Mouse (Mus musculus) spleen, embryonic (tissue): ENCODE data around the gene Helz2.

ENCODE experiments used
- CTCF ChIA-PET: fragments of 350-600 bp; sonication (Branson Sonifier 250); formaldehyde crosslinking; loops from one replicate; lab custom pipeline; 2022; lab: Charles Lee

Gene Helz2

DNA sequence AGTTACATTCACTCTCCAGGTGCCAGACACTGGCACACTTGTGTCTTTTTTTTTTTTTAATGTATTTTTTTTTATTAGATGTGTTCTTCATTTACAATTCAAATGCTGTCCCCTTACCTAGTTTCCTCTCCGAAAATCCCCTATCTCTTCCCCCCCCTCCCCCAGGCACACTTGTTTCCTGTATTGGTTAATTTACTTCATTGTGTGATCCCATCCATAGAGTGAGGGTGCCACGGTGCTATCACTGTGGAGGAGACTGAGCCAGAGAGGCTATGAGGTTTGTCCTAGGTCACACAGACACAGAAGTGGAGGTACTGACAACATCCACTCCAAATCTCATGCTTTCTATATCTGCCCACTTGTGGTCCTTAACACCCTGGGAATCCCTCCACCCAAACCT is 3.0 kb downstream of the Helz2 start:
- CTCF ChIA-PET = no interaction called here

GRCm38 (mm10) chr2:181238091-181238610 is 3.7 kb downstream of the Helz2 start:
- CTCF ChIA-PET = interaction anchor here (0.6 to 0.8 kb wide), 2 partner anchors 49 to 325 kb away, joined by 3 to 4 read pairs; no protein-coding TSS in a partner anchor

DNA sequence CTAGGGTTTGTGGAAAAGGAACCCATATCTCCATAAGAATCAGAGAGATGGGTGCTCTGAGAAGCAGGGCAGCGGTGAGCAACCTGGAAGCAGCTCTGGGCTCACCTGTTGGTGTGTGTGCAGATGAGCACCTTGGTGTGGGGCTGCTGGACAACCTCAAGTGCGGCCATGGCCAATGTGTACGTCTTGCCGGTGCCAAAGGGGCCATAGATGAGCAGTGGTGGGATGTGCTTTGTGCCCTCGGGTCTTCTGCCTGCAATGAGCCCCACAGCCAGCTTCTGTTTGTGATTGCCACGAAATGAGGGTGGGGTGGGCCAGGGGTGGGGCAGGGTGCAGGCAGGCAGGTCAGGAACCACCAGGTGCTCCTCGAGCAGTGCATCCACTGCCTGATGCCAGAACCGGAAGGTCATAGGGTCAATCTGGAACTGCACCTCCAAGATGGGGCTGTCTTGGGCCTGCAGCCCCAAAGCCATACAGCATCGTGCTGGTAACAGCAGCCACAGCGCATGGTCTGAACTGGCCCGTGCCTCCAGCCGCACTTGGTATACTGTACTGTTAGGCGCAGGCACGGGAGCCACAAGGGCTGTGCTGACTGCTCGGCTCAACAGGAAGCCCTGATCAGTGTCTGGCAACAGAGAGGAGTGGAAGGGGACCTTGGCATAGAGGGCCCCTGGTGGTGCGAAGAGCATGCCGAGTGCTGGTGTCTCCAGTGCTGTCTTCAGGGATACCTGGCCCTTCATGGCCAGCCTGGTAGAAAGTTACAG is 4.4 kb downstream of the Helz2 start:
- CTCF ChIA-PET = interaction anchor here (0.5 to 0.8 kb wide), 3 partner anchors 48 to 326 kb away, joined by 3 to 4 read pairs (median 4); no protein-coding TSS in a partner anchor

DNA sequence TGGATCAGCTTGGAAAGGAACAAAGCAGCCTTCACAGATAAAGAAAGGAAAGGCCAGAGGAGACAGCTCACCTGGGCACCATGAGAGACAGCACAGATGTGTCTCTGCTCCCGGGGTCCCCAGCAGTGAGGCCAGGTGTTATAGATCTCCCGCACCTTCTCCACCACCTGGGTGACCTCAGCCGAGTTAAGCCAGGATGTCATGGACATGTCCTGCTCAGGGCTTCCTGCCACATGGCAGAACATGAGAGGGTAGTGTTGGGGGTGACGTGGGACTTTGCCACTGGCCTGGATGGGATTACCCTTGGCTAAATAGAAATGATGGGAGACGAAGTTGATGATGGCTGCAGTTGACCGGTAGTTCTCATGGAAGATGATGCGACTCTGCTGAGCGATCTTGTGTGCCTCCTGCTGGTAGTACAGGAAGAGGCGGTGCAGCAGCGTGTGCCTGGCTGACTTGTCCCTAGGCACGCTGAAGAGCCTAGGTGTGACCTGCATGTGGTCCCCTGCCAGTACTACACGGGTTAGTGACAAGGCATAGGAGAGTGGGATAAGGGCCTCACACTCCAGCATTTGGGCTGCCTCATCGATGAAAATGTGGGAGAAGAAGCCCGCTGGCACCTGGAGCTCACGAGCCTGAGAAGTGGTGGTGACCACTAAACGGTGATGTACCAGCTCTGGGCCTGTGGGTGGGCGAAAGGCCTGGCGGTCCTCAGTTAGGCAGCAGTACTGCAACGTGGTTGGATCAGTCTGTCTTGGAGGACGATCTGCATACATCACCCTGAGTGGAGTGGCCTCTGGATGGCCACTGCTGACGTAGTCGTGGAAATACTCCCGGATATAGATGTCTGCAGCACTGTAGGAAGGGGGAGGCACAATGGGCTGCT is 5.9 kb downstream of the Helz2 start:
- CTCF ChIA-PET = no interaction called here

DNA sequence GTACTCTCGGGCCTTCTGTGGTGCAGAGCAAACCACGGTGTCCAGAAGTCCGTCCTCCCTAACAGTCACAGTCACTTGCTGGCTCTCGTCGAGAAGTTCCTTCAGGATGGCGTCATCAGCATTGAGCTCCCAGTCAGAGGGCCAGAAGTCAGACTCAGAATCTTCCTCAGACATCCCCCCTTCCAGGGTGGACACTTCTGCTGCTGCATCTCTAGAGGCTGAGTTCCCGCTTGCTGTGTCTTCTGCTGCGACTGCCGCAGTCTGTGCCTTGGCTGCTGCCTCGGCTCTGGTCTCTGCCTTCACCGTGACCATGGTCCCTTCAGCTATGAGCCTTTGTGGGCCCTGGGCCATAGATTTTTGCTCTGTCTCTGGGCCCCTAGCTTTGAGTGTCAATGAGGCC is 7.1 kb downstream of the Helz2 start:
- CTCF ChIA-PET = no interaction called here

DNA sequence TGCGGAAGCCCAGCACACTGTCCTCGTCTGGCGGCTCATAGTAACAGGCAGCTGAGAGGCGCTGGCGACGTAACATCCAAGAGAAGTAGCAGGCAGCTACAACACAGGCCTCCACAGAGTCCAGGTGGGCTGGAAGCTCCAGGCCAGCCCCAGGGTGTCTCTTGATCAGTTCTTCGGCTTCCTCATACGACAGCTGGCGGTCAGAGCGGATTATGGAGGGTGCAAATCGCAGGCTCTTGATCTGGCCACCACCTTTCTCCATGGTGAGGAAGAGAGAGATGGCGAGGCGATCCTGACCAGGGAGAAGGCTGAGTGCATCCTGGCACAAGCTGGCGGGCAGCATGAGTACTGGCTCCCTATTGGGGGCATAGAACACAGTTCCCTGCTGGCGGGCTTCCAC is 8.4 kb downstream of the Helz2 start:
- CTCF ChIA-PET = no interaction called here

- CTCF ChIA-PET = no interaction called here
These were observed 10.7 kb downstream of the Helz2 start for GRCm38 (mm10) chr2:181231171-181231570.

- CTCF ChIA-PET = interaction anchor here (0.6 kb wide), 1 partner anchor 103 kb away, joined by 9 read pairs; no protein-coding TSS in a partner anchor
These were observed 13.5 kb downstream of the Helz2 start for GRCm38 (mm10) chr2:181228335-181228734.

DNA sequence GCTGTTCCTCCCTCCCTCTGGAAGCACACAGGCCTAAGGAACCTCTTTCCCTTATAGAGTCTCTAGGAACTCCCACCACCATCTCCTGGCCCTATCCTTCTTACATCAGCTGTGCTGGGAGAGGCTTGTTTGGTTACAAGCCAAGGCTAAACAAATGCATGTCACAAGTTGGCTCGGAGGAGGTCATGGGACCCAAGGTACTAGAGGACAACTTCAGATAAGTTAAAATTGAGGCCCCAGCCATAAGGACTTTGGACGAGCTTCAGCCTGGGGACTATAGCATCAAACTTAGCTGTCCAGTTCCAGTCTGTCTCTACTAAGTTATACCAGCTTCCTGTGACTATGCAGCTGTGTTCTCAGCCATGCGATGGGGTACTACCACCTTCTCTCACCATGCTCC is 14.7 kb downstream of the Helz2 start:
- CTCF ChIA-PET = no interaction called here

GRCm38 (mm10) chr2:181224994-181225393 is 16.8 kb downstream of the Helz2 start:
- CTCF ChIA-PET = no interaction called here

DNA sequence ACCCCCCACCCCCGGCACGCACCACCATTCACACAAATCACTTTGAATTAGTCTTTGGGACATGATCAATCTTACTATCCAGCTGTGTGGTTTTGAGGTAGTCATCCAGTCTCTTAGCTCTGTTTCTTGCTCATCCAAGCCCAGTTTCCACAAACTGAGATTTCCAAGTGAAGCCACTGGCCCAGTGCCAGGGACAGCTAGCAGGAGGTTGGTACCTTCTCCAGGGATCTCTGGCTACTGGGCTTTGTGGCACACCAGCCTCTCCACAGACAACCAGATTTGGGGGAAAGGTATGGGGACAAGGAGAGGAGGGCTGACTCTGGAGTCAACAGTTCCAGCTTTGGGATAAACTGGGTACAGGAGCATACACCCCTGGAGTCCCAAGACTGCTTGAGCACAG is 21.5 kb downstream of the Helz2 start:
- CTCF ChIA-PET = interaction anchor here (0.8 kb wide), 1 partner anchor 33 kb away, joined by 3 read pairs; the partner anchor contains the start of gene Ppdpf

DNA sequence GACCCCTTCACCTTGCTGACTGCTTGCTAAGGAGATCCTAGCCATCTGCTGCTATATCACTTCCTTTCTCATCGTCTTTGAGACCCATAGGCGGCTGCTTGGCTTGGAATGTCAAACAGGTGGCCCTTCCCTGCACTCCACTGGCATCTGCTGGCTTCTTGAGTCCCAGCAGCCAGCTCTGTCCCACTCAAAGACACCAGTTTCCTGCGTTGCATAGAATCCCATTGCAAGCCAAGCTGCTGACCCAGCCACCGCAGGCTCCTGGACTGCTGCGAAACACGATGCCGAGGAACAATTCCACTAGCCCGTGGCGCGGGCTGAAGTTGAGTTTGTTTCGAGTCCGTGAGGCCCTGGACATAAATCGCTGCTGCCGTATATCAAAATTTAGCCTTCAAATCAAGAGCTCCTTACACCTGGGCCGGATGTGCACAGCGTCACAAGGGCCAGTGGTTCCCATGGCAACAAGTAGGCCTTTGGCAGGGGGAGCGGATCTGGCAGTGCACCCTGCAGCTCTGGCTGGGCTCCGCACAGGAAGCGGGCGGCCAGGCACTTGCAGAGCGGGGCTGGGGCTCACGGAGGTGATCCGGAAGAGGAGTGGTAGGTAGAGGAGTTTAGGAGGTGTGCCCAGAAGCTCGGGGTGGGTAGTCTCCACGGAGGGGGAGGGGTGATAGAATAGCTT is 22.1 kb downstream of the Helz2 start, which contains the start of gene Fndc11:
Gene Fndc11, plus strand, starts transcription at position 476 of the 679 bp plus-strand sequence.
- CTCF ChIA-PET = interaction anchor here (0.6 to 0.8 kb wide), 2 partner anchors 33 to 76 kb away, joined by 3 to 16 read pairs; partner anchors contain the start of gene Ppdpf

DNA sequence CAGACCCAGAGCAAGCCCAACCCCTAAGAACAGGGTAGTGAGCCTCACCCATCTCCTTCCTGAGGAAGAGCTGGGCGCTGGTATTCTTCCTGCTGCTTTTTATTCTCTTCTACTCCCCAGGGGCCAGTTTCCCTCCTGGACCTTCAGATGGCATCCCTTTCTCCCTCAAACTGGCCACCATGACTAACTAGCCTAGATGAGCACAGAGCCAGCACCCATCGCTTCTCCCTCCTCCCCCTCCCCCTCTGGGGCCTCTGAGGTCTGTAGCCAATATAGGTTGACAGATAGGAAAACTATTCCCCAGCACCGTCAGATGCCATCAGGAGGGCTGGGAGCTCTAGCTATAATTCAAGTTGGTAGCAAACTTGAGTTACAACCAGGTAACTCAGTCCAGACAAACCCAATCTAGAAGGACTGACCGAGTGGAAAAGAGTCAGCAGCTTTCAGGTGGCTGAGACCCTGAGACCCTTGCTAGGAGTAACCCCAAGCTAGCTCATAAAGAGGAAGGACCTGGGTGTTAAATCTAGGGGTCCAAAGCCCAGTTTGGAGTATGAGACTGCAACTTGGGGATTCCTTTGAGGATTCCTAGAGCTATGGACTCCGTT is 22.8 kb downstream of the Helz2 start:
- CTCF ChIA-PET = interaction anchor here (0.6 kb wide), 1 partner anchor 77 kb away, joined by 16 read pairs; no protein-coding TSS in a partner anchor

DNA sequence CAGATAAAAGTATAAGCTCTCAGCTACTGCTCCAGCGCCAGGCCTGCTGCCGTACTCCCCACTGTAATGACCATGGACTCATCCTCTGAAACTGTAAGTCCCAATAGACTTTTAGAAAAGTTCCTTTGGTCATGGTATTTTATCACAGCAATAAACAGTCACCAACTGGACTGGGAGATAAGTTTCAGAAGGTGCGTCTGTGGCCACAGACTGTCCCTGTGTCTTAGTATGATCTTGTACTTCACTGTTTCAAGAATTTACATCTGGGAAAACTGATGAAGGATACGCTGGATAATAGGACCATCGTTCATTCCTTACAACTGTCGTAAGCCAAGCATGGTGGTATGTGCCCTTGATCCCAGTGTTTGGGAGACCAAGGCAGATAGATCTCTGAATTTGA is 25.8 kb downstream of the Helz2 start:
- CTCF ChIA-PET = no interaction called here

- CTCF ChIA-PET = no interaction called here
These were observed 28.8 kb downstream of the Helz2 start, which contains the start of gene Srms for GRCm38 (mm10) chr2:181213021-181213445. Gene Srms (minus strand): TSS chr2:181213185.

GRCm38 (mm10) chr2:181212389-181213020 is 29.3 kb downstream of the Helz2 start:
- CTCF ChIA-PET = no interaction called here

DNA sequence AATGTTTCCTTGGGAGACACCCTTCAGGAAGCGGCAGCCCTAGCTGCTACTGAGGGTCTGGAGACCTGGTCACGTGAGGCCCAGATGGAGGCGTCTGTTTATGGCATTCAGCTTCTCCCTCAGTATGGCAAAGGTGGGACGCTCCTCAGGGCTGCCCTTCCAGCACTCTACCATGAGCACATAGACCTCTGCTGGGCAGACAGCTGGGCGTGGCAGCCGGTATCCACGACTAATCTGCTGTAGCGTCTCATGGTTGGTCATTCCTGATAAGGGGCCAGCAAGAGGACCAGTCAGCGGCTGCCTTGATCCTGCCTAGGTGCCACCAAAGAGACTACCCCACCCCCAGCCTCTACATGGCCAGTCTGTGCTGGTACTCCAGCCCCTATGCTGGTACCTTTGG is 35.7 kb downstream of the Helz2 start:
- CTCF ChIA-PET = no interaction called here

DNA sequence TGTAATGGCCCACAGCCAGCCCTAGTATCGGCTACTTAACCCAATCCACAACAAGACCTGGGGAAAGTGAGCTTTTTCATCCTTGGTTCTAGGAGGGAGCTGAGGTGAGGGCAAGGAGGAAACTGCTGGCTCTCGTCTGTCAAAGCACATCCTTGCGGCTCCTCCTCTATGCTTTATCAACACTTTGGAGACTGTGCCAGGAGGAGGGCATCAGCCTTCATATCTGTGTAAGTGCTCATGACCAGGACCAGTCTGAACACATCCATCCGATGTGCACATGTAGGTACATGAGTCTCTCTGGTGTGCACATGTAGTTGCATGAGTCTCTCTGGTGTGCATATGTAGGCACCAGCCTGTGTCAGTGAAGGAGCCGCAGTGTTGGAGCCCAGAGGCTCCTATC is 36.1 kb downstream of the Helz2 start:
- CTCF ChIA-PET = no interaction called here

GRCm38 (mm10) chr2:181202886-181203285 is 38.9 kb downstream of the Helz2 start:
- CTCF ChIA-PET = no interaction called here

- CTCF ChIA-PET = interaction anchor here (0.6 kb wide), 1 partner anchor 19 kb away, joined by 19 read pairs; no protein-coding TSS in a partner anchor
These were observed 39.4 kb downstream of the Helz2 start, which contains the start of gene Ptk6 for GRCm38 (mm10) chr2:181202422-181202821. Gene Ptk6 (minus strand): TSS chr2:181202789.
